Mouse (Mus musculus) frontal cortex, adult 2 months (tissue): ENCODE results near the gene Slc35e3. TPM values are rescaled to one million over a fixed set of nuclear protein-coding genes. Genes with fewer than 3 reads are reported as not detected.

Source experiments
- DNase-seq, 2 experiments: peaks; one replicate each; pipeline ENCODE4 v3.0.0; 2022; ENCODE audit warnings: low spot score in 1 of 2; ENCODE audit errors: extremely low spot score in 1 of 2
- polyA plus RNA-seq: library from polyadenylated mRNA; depleted of rRNA; stranded (reverse); fragments of >200 nt; gene quantifications from 2 replicates; pipeline ENCODE4 v1.2.3, GENCODE M21; 2012; rRNA removed

The Slc35e3 gene
- 17.7 and 19.0 TPM in 2 replicates for polyA plus RNA-seq

DNA sequence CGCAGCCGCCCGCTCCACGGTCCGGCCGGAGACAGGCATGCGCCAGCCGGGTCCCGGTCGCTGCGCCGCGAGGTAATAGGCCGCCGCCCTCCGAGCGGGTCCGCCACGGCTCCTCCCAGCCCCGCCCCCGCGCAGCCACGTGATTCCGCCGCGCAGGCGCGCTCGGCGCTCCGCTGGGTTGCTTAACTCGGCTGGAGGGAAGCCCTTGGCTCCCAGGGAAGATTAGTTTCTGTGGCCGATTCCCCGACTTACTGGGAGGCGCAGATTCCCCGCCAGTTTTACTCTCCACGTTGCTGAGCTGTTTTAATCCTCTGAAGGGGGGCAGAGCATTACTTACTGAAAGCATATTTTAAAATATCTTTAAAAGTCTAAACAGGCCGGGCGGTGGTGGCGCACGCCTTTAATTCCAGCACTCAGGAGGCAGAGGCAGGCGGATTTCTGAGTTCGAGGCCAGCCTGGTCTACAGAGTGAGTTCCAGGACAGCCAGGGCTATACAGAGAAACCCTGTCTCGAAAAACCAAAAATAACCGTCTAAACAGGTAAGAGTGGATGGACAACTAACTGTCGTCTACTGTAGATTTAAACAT lies at the start of gene Slc35e3:
Gene Slc35e3 (minus strand): TSS at position 69 of the 587 bp plus-strand sequence.
- peak; percentile 87 to 96 for DNase-seq

DNA sequence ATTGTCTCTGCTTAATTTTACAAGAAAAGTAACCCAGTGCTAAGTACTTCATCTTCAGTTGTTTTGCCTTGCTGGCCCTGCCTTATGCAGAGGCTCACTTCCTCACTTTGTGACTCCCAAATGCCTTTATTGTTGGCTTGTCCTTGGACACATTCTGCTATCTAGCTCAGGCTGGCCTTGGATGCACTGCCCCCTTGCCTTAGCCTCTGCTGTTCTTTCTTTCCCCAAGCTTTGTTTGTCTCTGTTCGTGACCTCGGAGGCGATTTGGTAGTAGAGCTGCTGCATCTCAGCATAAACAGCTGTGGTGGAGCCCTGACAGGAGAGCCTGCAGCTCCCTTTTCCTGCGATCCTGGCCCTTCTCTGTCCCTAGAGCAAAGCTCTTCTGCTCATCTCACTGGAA lies 49.0 kb upstream of the Slc35e3 start:
- no peak for DNase-seq

DNA sequence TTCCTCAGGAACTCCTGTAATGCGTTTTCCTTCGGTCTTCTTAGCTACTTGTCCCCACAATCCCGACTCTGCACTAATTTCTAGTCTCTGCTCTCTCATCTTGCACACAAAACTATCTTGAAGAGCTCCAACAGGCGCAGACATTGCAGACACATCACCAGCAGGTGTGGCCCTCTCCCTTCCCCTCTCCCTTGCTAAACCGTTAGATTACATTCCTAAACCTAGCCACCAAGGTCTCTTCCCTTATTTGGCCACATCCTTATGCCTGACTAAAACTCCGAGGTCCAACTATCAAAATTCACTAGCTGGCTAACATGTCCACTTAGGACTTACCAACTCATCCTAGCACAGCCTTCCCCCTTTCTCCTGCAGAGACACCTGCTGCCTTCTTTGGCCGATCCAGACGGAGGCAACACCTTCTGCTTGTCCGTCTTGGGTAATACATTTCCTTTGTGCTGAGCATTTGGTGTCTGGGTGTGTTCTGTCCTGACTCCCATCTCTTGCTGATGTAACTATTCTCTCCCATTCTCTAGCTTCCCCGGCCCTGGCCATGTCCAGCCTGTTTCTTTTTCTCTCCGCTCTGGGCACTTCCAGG lies 47.4 kb upstream of the Slc35e3 start:
- DNase-seq = no peak

DNA sequence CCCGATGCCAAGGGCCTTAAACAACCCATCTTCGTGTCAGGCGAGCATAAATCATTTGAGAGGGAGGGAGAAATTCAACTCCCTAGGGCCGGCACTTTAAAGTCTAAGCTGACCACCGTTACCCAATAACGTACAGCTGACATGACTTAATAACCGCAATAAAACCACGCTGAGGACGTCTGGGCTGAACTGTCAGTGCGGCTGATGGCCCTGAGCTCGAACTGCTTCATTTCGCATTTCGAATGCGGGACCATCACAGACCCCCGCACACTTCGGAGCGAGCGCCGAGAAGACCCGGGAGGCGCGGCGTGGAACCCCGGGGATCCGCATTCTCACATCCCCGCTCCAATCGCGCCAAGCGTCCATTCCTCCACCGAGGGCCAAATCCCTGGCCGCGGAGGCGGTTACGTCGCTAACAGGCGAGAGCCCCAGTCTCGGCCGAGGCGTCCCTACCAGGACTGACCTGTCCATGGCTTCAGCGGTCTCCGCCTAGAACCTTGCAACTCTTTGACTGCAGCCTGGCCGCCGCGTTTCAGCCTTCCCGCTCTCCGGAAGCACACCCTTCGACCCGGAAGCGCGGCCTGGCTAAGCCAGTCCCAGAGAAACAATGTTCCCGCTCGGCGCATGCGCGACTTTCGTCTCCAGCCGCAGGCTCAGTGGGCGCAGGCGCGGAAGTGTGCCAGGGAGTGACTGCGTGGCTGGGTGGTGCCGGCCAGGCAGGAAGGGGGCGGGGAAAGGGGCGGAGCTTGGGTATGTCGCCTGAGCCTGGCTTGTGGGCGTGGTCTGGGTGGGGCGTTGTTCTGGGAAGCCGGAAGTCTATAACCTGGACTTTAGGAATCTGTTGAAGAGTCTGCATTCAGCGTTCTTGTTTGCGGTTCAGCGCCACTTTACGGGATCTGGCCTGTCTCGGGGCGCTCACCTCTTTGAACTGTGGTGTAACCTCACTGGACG lies 46.3 kb upstream of the Slc35e3 start, which contains the start of gene Nup107:
Gene Nup107 (minus strand): TSS at position 565 of the 951 bp plus-strand sequence.
- DNase-seq = peak; percentile 99 to 100

DNA sequence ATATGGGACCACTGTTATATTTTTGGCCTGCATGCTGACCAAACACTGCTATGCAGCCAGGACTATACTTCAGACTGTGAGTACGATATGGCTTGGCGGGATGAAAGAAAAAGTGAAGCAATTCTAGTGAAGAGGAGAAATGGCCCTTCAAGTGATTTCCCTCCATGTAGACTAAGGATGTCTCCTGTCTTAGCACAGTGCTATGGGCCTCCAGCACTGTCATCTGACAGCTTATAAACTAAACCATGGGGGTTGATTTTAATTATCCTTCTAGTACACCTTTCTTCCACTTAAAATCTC lies 45.0 kb upstream of the Slc35e3 start:
- no peak for DNase-seq

DNA sequence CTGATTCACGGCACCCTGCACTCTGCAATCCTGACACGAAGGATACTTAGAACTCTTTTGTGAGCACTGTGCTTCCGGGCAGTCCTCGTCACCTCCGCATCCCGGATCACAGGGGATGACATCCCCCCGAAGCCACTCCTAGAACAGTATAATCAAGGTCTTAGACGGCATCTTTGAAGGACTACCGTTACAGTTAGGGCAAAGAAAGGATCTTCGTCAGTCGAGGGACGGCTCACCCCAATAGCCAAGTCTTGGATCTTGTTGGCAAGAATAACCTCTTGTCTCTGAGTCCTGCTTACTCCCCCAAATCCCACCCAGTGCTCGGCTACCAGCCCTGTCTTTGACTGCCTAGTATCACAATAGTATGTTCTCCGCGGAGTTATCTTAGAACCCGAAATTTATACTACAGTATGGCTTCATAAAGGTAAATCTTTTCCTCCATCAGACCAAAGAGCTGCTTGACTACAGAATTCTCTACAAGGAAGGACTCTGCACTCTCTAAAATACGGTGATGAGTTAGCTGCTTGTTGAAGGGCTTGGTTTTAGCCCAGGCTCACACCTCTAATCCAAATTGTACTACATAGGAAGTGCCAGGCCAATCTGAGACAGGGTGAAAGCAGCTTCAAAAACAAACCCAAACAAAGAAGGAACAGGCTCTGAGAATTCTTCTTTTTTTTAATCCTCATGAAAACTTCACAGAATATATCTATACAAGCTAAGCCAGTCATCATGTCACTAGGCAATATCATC lies 44.4 kb upstream of the Slc35e3 start:
- no peak for DNase-seq

DNA sequence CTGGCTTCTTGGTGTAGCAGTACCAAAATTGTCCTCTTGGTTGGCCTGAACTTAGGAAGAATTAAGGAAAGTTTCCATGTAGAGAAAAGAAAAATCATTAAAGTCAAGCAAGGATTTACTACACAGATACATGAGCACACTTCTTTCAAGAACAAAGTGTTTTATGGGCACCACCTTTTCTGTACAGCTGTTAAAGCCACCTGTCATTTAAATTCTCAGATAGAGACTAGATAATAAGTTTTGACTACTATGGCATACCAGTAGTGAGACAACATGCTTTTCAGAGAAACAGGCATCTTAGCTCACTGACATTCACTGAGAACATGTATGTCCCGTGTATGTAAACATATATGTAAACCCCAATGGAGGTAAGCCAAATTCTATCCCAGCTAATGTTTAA lies 43.8 kb upstream of the Slc35e3 start:
- DNase-seq = no peak

DNA sequence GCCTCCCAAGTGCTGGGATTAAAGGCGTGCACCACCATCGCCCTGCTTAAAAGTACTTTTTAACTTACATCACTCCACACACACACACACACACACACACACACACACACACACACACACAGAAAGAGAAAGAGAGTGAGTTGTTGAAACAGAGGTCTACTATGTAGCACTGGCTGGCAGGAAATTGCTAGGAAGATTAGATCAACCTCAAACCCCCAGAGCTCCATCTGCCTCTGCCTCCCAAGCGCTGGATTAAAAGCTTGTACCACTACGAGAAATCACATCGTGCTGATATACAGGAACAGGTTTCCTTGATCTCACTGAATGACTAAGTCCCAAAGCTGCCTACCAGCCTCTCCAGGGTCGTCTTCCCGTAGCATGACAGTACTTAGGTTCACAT lies 38.5 kb upstream of the Slc35e3 start:
- DNase-seq = no peak

DNA sequence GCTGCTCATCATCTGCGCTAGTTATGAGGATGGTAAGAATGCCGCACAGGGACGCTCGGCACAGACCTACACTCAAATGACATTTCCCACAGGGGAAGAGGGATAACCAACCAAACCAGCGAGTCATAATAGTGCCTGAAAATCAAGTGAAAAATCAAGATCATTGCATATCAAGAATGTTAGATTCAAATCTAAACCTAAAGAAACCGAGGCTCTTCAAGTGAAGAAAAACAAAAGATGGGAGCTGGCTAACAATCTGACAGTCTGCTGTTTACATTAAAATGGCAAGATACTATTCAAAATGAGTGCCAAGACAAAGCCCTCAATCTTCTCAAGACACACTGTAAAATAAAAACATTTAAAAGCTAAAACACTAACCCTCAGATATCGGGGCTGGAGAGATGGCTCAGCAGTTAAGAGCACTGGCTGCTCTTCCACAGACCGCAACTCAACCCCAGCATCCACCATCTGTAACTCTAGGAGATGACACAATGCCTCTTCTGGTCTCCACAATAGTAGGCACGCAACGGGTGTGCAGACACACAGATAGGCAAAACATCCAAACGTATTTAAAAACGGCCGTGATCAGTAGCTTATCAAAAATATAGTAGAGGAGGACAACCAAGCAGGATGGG lies 37.7 kb upstream of the Slc35e3 start:
- no peak for DNase-seq

DNA sequence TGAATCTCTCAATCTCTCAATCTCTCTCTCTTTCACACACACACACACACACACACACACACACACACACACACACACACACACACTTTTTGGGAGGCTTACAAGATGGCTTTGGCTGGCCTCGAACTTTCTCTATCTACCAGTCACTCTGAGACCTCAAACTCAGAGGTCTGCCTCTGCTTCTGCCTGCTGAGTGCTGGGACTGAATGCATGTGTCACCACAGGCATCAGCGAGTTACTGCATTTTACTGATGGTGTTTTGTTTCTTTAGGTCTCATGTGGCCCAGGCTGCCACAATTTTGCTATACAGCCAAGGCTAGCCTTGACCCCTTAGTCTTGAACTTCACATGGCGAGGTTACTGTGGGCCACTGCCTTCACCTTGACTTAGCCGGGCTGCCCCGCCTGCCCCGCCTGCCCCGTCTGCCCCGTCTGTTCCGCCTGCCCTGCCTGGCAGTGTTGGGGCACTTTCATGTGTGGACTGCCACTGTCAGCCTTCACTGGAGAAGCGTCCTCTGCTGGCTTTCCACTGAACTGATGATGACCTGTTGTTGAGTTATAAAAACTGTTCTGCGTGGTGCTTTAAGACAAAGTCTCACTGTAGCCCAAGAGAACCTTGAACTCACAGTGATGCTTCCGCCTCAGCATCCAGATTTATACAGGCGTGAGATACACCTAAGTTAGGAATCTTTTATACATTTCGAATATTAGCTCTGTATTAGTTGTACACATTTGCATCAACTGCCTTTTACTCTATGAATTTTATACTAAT lies 36.5 kb upstream of the Slc35e3 start:
- no peak for DNase-seq

DNA sequence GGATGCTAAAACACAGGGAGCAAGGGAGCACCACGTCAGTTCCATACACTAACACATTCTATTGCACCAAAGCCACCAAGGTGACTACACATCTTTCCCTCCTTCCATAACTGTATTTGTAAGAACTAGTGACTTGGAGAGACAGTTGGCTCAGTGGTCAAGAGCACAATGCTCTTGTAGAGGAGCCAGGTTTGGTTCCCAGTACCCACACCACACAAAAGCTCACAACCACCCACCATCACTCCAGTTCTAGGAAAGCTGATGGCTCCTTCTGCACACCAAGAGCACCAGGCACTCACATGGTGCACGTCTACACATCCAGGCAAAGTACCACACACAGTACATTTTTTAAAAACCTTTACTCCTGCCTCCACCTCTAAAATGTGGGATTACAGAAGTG lies 35.9 kb upstream of the Slc35e3 start:
- DNase-seq = no peak

DNA sequence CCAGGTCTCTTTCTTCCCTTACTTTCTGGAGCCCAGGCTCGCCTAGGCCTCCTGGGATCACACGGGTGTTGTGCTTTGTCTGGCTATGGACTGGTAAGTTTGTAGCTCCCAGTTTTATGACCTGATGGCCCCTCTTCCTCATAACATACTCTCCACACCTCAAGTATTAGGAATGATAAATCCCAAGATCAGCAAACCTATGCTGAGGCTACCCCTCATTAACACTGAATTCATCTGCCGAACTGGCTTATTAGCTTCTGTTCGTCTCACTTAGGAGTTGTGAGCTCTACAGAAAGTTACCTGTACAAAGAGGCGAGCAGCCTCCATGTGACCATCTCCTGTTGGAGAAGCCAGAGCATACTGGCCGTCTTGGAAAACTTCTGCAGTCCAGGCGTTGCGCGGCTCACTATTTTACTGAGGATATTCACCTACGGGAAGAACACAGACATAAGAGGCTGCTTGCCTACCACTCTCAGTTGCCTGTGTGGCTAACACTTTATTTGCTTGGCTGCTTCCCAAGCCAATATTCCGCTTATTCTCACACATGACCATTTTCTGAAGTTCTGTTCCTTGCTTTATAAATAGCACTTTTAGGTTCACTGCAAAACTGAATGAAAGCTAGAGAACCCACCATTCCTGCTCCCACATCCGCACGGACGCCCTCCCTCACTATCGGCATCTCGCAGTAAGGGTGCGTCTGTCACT lies 35.0 kb upstream of the Slc35e3 start:
- no peak for DNase-seq

DNA sequence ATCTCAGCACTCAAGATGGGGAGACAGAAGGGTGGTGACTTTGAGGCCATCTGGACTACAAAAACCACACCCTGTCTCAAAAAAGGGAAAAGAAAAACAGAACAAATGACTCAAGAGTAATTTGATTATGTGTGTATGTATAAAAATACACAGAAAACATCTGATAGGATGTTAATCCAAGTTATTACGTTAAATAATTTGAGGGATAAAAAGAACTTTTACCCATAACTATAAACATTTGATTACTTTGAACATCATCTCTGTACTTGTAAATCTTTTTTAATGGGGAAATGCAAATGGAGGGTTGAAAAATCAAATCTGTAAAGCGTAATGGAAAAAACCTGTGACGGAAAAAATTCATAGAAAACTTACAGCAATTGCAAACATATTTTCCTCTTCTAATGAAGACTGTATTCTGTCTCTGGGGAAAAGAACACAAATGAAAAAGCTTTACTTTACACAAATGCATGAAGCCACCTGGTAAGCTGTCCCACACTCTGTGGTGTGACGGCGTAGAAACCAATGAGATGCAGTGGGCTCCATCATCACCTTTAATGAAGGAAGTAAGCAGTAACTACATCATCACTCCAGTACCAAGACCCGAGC lies 34.2 kb upstream of the Slc35e3 start:
- DNase-seq = no peak

DNA sequence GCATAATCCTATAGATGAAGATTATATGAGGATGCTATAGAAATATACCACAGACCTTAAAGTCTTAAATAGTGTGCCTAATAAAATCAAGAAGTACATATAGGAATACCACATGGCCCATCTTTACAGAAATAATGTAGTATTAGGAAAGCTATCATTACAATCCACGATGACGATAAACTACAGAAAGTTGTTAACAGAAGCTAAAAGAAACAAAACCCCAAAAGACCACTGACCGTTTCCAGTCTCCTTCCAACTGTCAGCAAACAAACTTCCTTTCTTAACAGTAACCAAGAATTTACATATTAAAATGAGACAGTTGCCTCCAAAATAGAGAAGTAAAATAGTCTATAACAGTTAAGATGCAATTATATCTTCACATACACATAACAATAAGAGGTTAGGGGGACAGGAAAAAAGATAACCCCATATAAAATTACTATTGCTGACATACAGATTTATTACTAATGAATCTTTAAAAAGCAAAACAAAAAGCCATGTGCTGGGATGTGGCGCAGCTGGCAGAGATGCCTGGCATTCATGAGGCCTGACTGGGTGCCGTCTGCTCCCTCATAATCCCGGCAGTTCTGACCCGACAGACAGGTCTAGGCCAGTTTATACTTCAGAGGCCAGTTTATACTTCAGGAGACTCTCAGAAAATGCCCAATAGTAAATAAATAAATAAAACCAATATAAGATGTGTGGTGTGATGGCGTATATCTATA lies 33.6 kb upstream of the Slc35e3 start:
- DNase-seq = no peak

DNA sequence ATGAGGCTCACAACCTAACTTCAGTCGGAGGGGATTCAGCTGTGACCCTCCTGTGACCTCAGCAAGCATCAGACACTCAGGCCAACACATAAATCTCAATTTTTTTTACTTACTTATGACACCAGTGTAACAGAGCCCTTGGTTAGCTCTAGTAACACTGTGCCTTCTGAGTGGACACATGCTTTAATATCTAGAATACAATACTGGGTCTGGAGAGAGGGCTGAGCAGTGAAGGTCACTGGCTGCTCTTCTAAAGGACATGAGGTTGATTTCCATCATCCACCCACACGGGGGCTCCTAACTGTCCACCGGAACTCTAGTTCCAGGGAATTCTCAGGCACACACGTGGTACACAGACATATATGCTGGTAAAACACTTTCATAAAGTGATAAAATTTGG lies 32.8 kb upstream of the Slc35e3 start:
- no peak for DNase-seq

DNA sequence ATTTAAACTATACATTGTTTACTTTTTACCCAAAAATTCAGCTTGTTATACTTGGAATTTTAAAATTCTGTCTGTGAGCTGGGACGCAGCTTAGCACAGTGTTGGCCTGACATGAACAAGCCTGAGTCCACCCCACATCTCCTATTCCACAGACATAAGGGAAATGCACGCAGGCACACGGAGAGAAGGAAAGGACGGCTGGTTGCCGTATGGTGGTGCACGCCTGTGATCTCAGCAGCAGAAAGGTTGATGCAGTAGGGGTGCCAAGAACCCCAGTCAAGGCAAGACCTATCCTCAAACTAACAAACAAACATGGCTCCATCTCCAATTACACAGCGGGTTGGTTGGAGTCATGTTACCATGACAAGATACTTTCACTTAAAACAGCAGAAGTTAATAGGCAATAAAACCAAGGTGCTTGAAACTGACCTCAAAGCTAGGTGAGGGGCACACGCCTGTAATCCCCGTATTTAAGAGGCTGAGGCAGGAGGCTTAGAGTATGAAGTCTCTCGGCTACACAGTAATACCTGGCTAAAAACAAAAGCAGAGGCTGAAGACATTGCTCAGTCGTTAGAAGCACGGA lies 32.3 kb upstream of the Slc35e3 start:
- DNase-seq = no peak

DNA sequence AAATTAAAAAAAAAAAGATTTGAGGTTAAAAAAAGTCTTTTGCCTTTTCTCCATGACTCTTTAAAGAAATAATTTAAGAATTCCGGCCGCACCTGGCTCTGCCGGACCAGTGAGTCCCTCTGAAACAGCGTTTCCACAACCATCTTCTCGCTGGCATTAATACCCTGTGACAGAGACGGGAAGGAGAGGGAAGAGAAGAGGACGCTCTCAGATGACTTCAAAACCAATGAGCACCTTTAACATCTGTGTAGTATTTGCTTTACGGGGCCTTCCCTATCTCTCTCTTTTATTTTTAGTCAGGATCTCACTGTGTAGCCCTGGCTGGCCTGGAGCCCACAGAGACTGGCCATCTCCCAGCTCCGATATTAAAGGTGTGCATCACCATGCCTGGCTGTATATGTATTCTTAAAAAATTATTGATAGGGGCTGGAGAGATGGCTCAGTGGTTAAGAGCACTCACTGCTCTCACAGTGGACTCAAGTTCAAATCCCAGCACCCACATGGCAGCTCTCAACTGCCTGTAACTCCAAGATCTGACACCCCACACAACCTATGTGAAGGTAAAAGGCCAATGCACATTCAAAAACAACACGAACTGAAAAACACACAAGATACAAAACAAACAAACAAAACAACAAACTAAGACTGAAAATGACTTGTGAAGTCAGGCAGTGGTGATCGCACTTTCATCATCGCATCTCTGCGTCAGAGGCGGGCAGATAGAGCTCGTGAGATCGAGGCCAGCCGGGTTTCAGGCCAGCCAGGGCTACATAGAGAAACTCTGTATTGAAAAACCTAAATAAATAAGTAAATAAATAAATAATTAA lies 31.5 kb upstream of the Slc35e3 start:
- DNase-seq = no peak
